Mouse (Mus musculus) embryonic fibroblast, embryonic 13.5 days (primary cell): ENCODE results near the gene Ndrg4. TPM values are rescaled to one million over a fixed set of nuclear protein-coding genes. Genes with fewer than 3 reads are reported as not detected.

ENCODE experiments used
- H3K27ac ChIP-seq: 2 replicates; pipeline ENCODE4 v1.5.1; 2012; ENCODE audit warnings: low read length, control low read depth, inconsistent platforms; ENCODE audit not compliant: insufficient read depth
- H3K4me1 ChIP-seq: 2 replicates; pipeline ENCODE4 v1.6.1; 2011; ENCODE audit warnings: low read length; ENCODE audit not compliant: control insufficient read depth, insufficient read depth
- H3K4me3 ChIP-seq: 2 replicates; pipeline ENCODE4 v1.5.1; 2011; ENCODE audit warnings: mild to moderate bottlenecking, control low read depth, low read length; ENCODE audit not compliant: insufficient read depth
- CTCF ChIP-seq: IDR thresholded peaks from 2 replicates; pipeline ENCODE4 v1.5.1; 2011; ENCODE audit warnings: mild to moderate bottlenecking, control low read depth, low read length, moderate library complexity, borderline replicate concordance; ENCODE audit not compliant: insufficient read depth
- POLR2A ChIP-seq: IDR thresholded peaks from 2 replicates; pipeline ENCODE4 v1.6.1; 2011; ENCODE audit warnings: low read depth, mild to moderate bottlenecking, control low read depth, low read length, moderate library complexity
- polyA plus RNA-seq: library from polyadenylated mRNA; stranded (reverse); fragments of >200 nt; gene quantifications from 2 replicates; pipeline ENCODE4 v1.2.4, GENCODE M21; 2011; ENCODE audit warnings: low read depth; ENCODE audit not compliant: missing spikeins, insufficient read length

Ndrg4 gene
- polyA plus RNA-seq, 1 experiment = 49.7 TPM

GRCm38 (mm10) chr8:95677591-95678023, 827 bp downstream of the Ndrg4 start:
- Histone ChIP-seq H3K27ac (no peak overlapping the region), H3K4me3 (peak overlapping the region; percentile 31), H3K4me1 (no peaks in the 10 kb centered on the region)
- TF ChIP-seq POLR2A (no peak), CTCF (no peak)

- Histone ChIP-seq H3K4me1 (no peaks in the 10 kb centered on the region), H3K4me3 (peak overlapping the region; percentile 31), H3K27ac (no peak overlapping the region)
- TF ChIP-seq CTCF (no peak), POLR2A (no peak)
These were observed 1.3 kb downstream of the Ndrg4 start for GRCm38 (mm10) chr8:95678024-95678611.

- no peak overlapping the region for H3K4me3 ChIP-seq
- no peak overlapping the region for H3K27ac ChIP-seq
- no peaks in the 10 kb centered on the region for H3K4me1 ChIP-seq
- no peak for TF ChIP-seq CTCF
- no peak for TF ChIP-seq POLR2A
These were observed 11.4 kb downstream of the Ndrg4 start for GRCm38 (mm10) chr8:95688073-95688672.

- H3K4me1 ChIP-seq = no peaks in the 10 kb centered on the region
These were observed 14.3 kb downstream of the Ndrg4 start for GRCm38 (mm10) chr8:95690929-95691541.

GRCm38 (mm10) chr8:95694631-95695030, 17.9 kb downstream of the Ndrg4 start:
- no peak for TF ChIP-seq POLR2A
- TF ChIP-seq CTCF = no peak
- no peak overlapping the region for H3K4me3 ChIP-seq
- no peak overlapping the region for H3K27ac ChIP-seq
- no peaks in the 10 kb centered on the region for H3K4me1 ChIP-seq

More at GRCm38 (mm10) chr8:95690929-95691541, 14.3 kb downstream of the Ndrg4 start:
- H3K27ac ChIP-seq = no peak overlapping the region
- TF ChIP-seq CTCF (no peak), POLR2A (no peak)
- H3K4me3 ChIP-seq = no peak overlapping the region

- Histone ChIP-seq H3K4me1 (no peaks in the 10 kb centered on the region), H3K4me3 (no peak overlapping the region), H3K27ac (no peak overlapping the region)
- TF ChIP-seq POLR2A = no peak
- TF ChIP-seq CTCF = no peak
These were observed 19.9 kb downstream of the Ndrg4 start for GRCm38 (mm10) chr8:95696661-95697060.

GRCm38 (mm10) chr8:95697128-95697527, 20.3 kb downstream of the Ndrg4 start:
- no peak overlapping the region for H3K4me3 ChIP-seq

GRCm38 (mm10) chr8:95698179-95698578, 21.4 kb downstream of the Ndrg4 start:
- H3K27ac ChIP-seq = no peak overlapping the region
- no peak for TF ChIP-seq POLR2A
- H3K4me1 ChIP-seq = no peaks in the 10 kb centered on the region
- H3K4me3 ChIP-seq = no peak overlapping the region

More at GRCm38 (mm10) chr8:95697128-95697527, 20.3 kb downstream of the Ndrg4 start:
- no peaks in the 10 kb centered on the region for H3K4me1 ChIP-seq
- TF ChIP-seq CTCF (peak; percentile 83; the same call in 1 of the 2 replicates), POLR2A (no peak)
- H3K27ac ChIP-seq = no peak overlapping the region

GRCm38 (mm10) chr8:95700282-95700681, 23.5 kb downstream of the Ndrg4 start:
- Histone ChIP-seq H3K4me3 (no peak overlapping the region), H3K27ac (no peak overlapping the region), H3K4me1 (no peaks in the 10 kb centered on the region; the same call in 1 of the 2 replicates)
- TF ChIP-seq POLR2A (no peak), CTCF (no peak)

GRCm38 (mm10) chr8:95701809-95702208, 25.0 kb downstream of the Ndrg4 start:
- TF ChIP-seq POLR2A = no peak
- no peak for TF ChIP-seq CTCF
- Histone ChIP-seq H3K4me3 (no peak overlapping the region), H3K27ac (no peak overlapping the region), H3K4me1 (no peaks in the 10 kb centered on the region; the same call in 1 of the 2 replicates)
